ENCODE assay signal across 9 mouse cellular contexts in genomic region chr16:93576412-93577082, GRCm38 (mm10). TPM values are rescaled to one million over a fixed set of nuclear protein-coding genes. Genes with fewer than 3 reads are reported as not detected.
DNase-seq lines count a peak whose midpoint lies in the region; ATAC-seq lines count a peak whose summit lies in the region.
"Had no signal": no experiment of that assay in that cellular context is flagged by ENCODE, and none has a peak within 500 bp of the region (broad histone marks: within the 10 kb centered on the region; RNA-seq: fewer than 3 reads in every experiment).

No protein-coding gene starts in this region.

- H3K4me3 ChIP-seq in kidney, embryonic 14.5 days (ENCODE audit: low read length): no peak overlapping the region
- H3K4me3 ChIP-seq in liver, embryonic 13.5 days (replicated peaks): no peak overlapping the region
- no peak overlapping the region for H3K4me3 ChIP-seq in neural tube, embryonic 14.5 days (ENCODE audit: low read depth, low read length)
- H3K4me3 ChIP-seq: erythroblast, embryonic 14.5 days had no signal

- H3K4me2 ChIP-seq in kidney, embryonic 14.5 days (replicated peaks; ENCODE audit: low read depth, low read length): no peak overlapping the region
- no peak overlapping the region for H3K4me2 ChIP-seq in liver, embryonic 13.5 days
- H3K4me2 ChIP-seq in neural tube, embryonic 14.5 days (ENCODE audit: low read depth, low read length): no peak overlapping the region

- H3K9me3 ChIP-seq in kidney, embryonic 14.5 days (ENCODE audit: control insufficient read depth, low read length): no peaks in the 10 kb centered on the region
- no peaks in the 10 kb centered on the region for H3K9me3 ChIP-seq in liver, embryonic 13.5 days (replicated peaks)
- H3K9me3 ChIP-seq in neural tube, embryonic 14.5 days (ENCODE audit: control insufficient read depth, low read length): no peaks in the 10 kb centered on the region

- intact Hi-C loops in gastrocnemius, postnatal 14 days (cut with DNase I; ENCODE audit: low total_unique reads): no loop called here

- ATAC-seq in common myeloid progenitor, adult 5-6 weeks (replicated peaks; ENCODE audit: low read depth, poor library complexity, severe bottlenecking): peak; percentile 77
- ATAC-seq in kidney, embryonic 14.5 days (ENCODE audit: low FRiP score, low TSS enrichment): peak; percentile 64; the same call in 1 of the 2 replicates
- ATAC-seq in liver, embryonic 13.5 days (ENCODE audit: low read depth): no peak
- ATAC-seq in neural tube, embryonic 14.5 days (ENCODE audit: low read depth): 0 out of 2 replicates have a peak, but pooled peaks have one; percentile 44

- peak; percentile 66 for DNase-seq in A20 (ENCODE audit: low read depth, low spot score)
- DNase-seq in adipocyte (ENCODE audit: low spot score): peak; percentile 88
- DNase-seq in gastrocnemius, postnatal 14 days: peak; percentile 75
- peak; percentile 42 for DNase-seq in liver, embryonic 13.5 days
- DNase-seq in telencephalon, adult 2 months (ENCODE audit: low read depth, low spot score): peak; percentile 31

- peaks cover 10% of the 10 kb centered on the region; the same call in 1 of the 2 replicates for H3K4me1 ChIP-seq in kidney, embryonic 14.5 days (ENCODE audit: control insufficient read depth, insufficient read depth, low read length)
- H3K4me1 ChIP-seq in liver, embryonic 13.5 days (replicated peaks): no peaks in the 10 kb centered on the region
- H3K4me1 ChIP-seq in neural tube, embryonic 14.5 days (ENCODE audit: control insufficient read depth, insufficient read depth, low read length): no peaks in the 10 kb centered on the region

- H3K27me3 ChIP-seq in kidney, embryonic 14.5 days (ENCODE audit: control insufficient read depth, insufficient read depth, low read length): no peaks in the 10 kb centered on the region
- H3K27me3 ChIP-seq in liver, embryonic 13.5 days: no peaks in the 10 kb centered on the region
- no peaks in the 10 kb centered on the region for H3K27me3 ChIP-seq in neural tube, embryonic 14.5 days (ENCODE audit: control insufficient read depth, insufficient read depth, low read length)

- H3K27ac ChIP-seq in kidney, embryonic 14.5 days (ENCODE audit: low read depth, low read length): no peak overlapping the region
- H3K27ac ChIP-seq in liver, embryonic 13.5 days: no peak overlapping the region
- H3K27ac ChIP-seq in neural tube, embryonic 14.5 days (ENCODE audit: low read depth, low read length): no peak overlapping the region

- 36% methylated on average over 14 of the region's 14 CpGs for WGBS in kidney, embryonic 14.5 days
- 36% methylated on average over 14 of the region's 14 CpGs for WGBS in liver, embryonic 13.5 days (ENCODE audit: insufficient replicate concordance)
- whole genome bisulfite sequencing in neural tube, embryonic 14.5 days: 36% methylated on average over 14 of the region's 14 CpGs

- no peaks in the 10 kb centered on the region for H3K36me3 ChIP-seq in kidney, embryonic 14.5 days (ENCODE audit: control insufficient read depth, insufficient read depth, low read length)
- no peaks in the 10 kb centered on the region for H3K36me3 ChIP-seq in liver, embryonic 13.5 days
- no peaks in the 10 kb centered on the region for H3K36me3 ChIP-seq in neural tube, embryonic 14.5 days (ENCODE audit: control insufficient read depth, insufficient read depth, low read length)

- H3K9ac ChIP-seq in kidney, embryonic 14.5 days (ENCODE audit: low read depth, low read length): no peak overlapping the region
- H3K9ac ChIP-seq in liver, embryonic 13.5 days: no peak overlapping the region
- no peak overlapping the region for H3K9ac ChIP-seq in neural tube, embryonic 14.5 days (replicated peaks; ENCODE audit: low read depth, low read length)

RNA-seq across cellular contexts. Expression of gene Setd4, which starts 27.3 kb away (rescaled TPM):
- 8.0 and 19.1 TPM in 2 replicates for total RNA-seq in common myeloid progenitor, adult 5-6 weeks (2017)
- 1 to 10 TPM in 1 of 2 experiments, under 1 TPM in 1; 0.62 to 1.5 TPM for total RNA-seq in gastrocnemius, postnatal 14 days (2021)
- polyA plus RNA-seq in kidney, embryonic 14.5 days (2014; fragmentation: Nextera tagmentation; extraction: Ambion mirVana): 12.4 and 13.9 TPM in 2 replicates
- polyA plus RNA-seq in liver, embryonic 13.5 days (2015; fragmentation: Nextera tagmentation; extraction: Ambion mirVana): 6.0 and 7.0 TPM in 2 replicates
- polyA plus RNA-seq in neural tube, embryonic 14.5 days (2014; fragmentation: Nextera tagmentation; extraction: Ambion mirVana): 12.3 and 19.9 TPM in 2 replicates

RNA-seq across cellular contexts. Expression of gene Cbr1, which starts 29.1 kb away (rescaled TPM):
- 26.9 and 36.0 TPM in 2 replicates for total RNA-seq in common myeloid progenitor, adult 5-6 weeks (2017)
- total RNA-seq in gastrocnemius, postnatal 14 days (2021): 10 to 100 TPM; 19.0 to 22.3 TPM
- 96.0 and 104 TPM in 2 replicates for polyA plus RNA-seq in kidney, embryonic 14.5 days (2014; fragmentation: Nextera tagmentation; extraction: Ambion mirVana)
- 22.9 and 26.1 TPM in 2 replicates for polyA plus RNA-seq in liver, embryonic 13.5 days (2015; fragmentation: Nextera tagmentation; extraction: Ambion mirVana)
- 143 and 146 TPM in 2 replicates for polyA plus RNA-seq in neural tube, embryonic 14.5 days (2014; fragmentation: Nextera tagmentation; extraction: Ambion mirVana)

RNA-seq across cellular contexts. Expression of gene Gm5678, which starts 51.4 kb away (rescaled TPM):
- not detected in 2 replicates for total RNA-seq in common myeloid progenitor, adult 5-6 weeks (2017)
- total RNA-seq in gastrocnemius, postnatal 14 days (2021): 1 to 10 TPM in 1 of 2 experiments, under 1 TPM in 1; 0.91 to 1.2 TPM
- not detected in 2 replicates for polyA plus RNA-seq in kidney, embryonic 14.5 days (2014; fragmentation: Nextera tagmentation; extraction: Ambion mirVana)
- not detected in 2 replicates for polyA plus RNA-seq in liver, embryonic 13.5 days (2015; fragmentation: Nextera tagmentation; extraction: Ambion mirVana)
- 0.30 TPM in 1 of 2 replicates, not detected in the other for polyA plus RNA-seq in neural tube, embryonic 14.5 days (2014; fragmentation: Nextera tagmentation; extraction: Ambion mirVana)
- polyA plus RNA-seq: erythroblast, embryonic 14.5 days had no signal

Comparison
In these comparisons a context has a peak if more than half of its experiments do, and no peak if none do; other contexts are left out.
1. DNase-seq: peak in every context shown above with its lines; median percentile 88 in adipocyte; 75 in gastrocnemius, postnatal 14 days; 66 in A20; 42 in liver, embryonic 13.5 days; 31 in telencephalon, adult 2 months.